Mouse (Mus musculus) liver, embryonic 11.5 days (tissue): ENCODE measurements around the gene Osbp2. TPM values are rescaled to one million over a fixed set of nuclear protein-coding genes. Genes with fewer than 3 reads are reported as not detected.

Experiments used
- ATAC-seq: fragments of 200-750 bp; cut with Nextera tagmentation; replicated peaks from 2 replicates; pipeline ENCODE4 v1.8.0; 2017; ENCODE audit warnings: moderate number of reproducible peaks, mild to moderate bottlenecking, moderate TSS enrichment, moderate library complexity; ENCODE audit not compliant: low FRiP score
- DNase-seq: peaks from one replicate; pipeline ENCODE4 v3.0.0-alpha.2; 2017; ENCODE audit warnings: low spot score
- H3K27ac ChIP-seq: fragments of 300-500 bp; sonication (generic); 2 replicates; pipeline ENCODE4 v1.5.1; 2014; ENCODE audit warnings: mild to moderate bottlenecking, low read depth, low read length, control low read depth
- H3K27me3 ChIP-seq: fragments of 300-500 bp; sonication (generic); replicated peaks from 2 replicates; pipeline ENCODE4 v1.6.1; 2014; ENCODE audit warnings: low read length, mixed read lengths; ENCODE audit not compliant: control insufficient read depth, insufficient read depth
- H3K36me3 ChIP-seq: fragments of 300-500 bp; sonication (generic); 2 replicates; pipeline ENCODE4 v1.6.1; 2014; ENCODE audit warnings: mild to moderate bottlenecking, low read length, moderate library complexity, mixed read lengths; ENCODE audit not compliant: control insufficient read depth, insufficient read depth
- H3K4me1 ChIP-seq: fragments of 300-500 bp; sonication (generic); replicated peaks from 2 replicates; pipeline ENCODE4 v1.6.1; 2014; ENCODE audit warnings: low read length, mixed read lengths; ENCODE audit not compliant: control insufficient read depth, insufficient read depth
- H3K4me2 ChIP-seq: fragments of 300-500 bp; sonication (generic); 2 replicates; pipeline ENCODE4 v1.6.1; 2014; ENCODE audit warnings: mild to moderate bottlenecking, control low read depth, moderate library complexity
- H3K4me3 ChIP-seq: fragments of 300-500 bp; sonication (generic); 2 replicates; pipeline ENCODE4 v1.5.1; 2014; ENCODE audit warnings: low read depth, low read length, control low read depth
- H3K9ac ChIP-seq: fragments of 300-500 bp; sonication (generic); 2 replicates; pipeline ENCODE4 v1.6.1; 2014; ENCODE audit warnings: low read depth, low read length, control low read depth
- H3K9me3 ChIP-seq: fragments of 300-500 bp; sonication (generic); 2 replicates; pipeline ENCODE4 v1.6.1; 2016; ENCODE audit warnings: low read length, inconsistent platforms, mixed read lengths; ENCODE audit not compliant: control insufficient read depth
- WGBS: fragments of 180-500 bp; shearing (Covaris S2); extraction: QIAGEN DNeasy Blood & Tissue Kit; methylation state at CpG from one replicate; pipeline ENCODE4 v1.1.7; 2014; 5-methylcytosine and 5-hydroxymethylcytosine counted together
- polyA plus RNA-seq: library from polyadenylated mRNA; unstranded; fragments of >200 nt; fragmentation: Nextera tagmentation; extraction: Ambion mirVana; gene quantifications from 2 replicates; pipeline ENCODE4 v1.2.1, GENCODE M21; 2014

The Osbp2 gene
- polyA plus RNA-seq, 1 experiment from 2014 or later, result 0.38 TPM

GRCm38 (mm10) chr11:3704404-3704803 lies 159.3 kb downstream of the Osbp2 start:
- ATAC-seq (no peak), DNase-seq (no peak)
- Histone ChIP-seq H3K9me3 (no peaks in the 10 kb centered on the region), H3K9ac (no peak overlapping the region), H3K36me3 (no peaks in the 10 kb centered on the region), H3K27ac (no peak overlapping the region), H3K27me3 (peaks cover 6% of the 10 kb centered on the region), H3K4me2 (no peak overlapping the region), H3K4me1 (no peaks in the 10 kb centered on the region), H3K4me3 (no peak overlapping the region)
- 80% methylated on average over 8 of the region's 8 CpGs for WGBS

GRCm38 (mm10) chr11:3703089-3703992 lies 160.4 kb downstream of the Osbp2 start:
- Histone ChIP-seq H3K9ac (no peak overlapping the region), H3K4me2 (no peak overlapping the region), H3K36me3 (no peaks in the 10 kb centered on the region), H3K9me3 (no peaks in the 10 kb centered on the region), H3K4me3 (no peak overlapping the region), H3K27ac (no peak overlapping the region), H3K27me3 (peaks cover 6% of the 10 kb centered on the region), H3K4me1 (no peaks in the 10 kb centered on the region)
- WGBS, result 63% methylated on average over 7 of the region's 7 CpGs
- ATAC-seq (no peak), DNase-seq (no peak)

- Histone ChIP-seq H3K27me3 (no peaks in the 10 kb centered on the region), H3K4me1 (no peaks in the 10 kb centered on the region), H3K27ac (no peak overlapping the region), H3K4me3 (no peak overlapping the region), H3K4me2 (no peak overlapping the region), H3K9me3 (no peaks in the 10 kb centered on the region), H3K36me3 (no peaks in the 10 kb centered on the region), H3K9ac (no peak overlapping the region)
- no peak for DNase-seq
- no peak for ATAC-seq
- 83% methylated on average over 3 of the region's 3 CpGs for WGBS
Observed at GRCm38 (mm10) chr11:3697441-3697840, 166.3 kb downstream of the Osbp2 start.

- Histone ChIP-seq H3K4me2 (no peak overlapping the region), H3K4me3 (no peak overlapping the region), H3K27me3 (no peaks in the 10 kb centered on the region), H3K9ac (no peak overlapping the region), H3K9me3 (no peaks in the 10 kb centered on the region), H3K36me3 (peaks cover 2% of the 10 kb centered on the region; the same call in 1 of the 2 replicates), H3K27ac (no peak overlapping the region), H3K4me1 (no peaks in the 10 kb centered on the region)
- ATAC-seq (no peak), DNase-seq (no peak)
- 78% methylated on average over 5 of the region's 5 CpGs for WGBS
Observed at GRCm38 (mm10) chr11:3696086-3696616, 167.6 kb downstream of the Osbp2 start.

GRCm38 (mm10) chr11:3691746-3692145 lies 172.0 kb downstream of the Osbp2 start:
- H3K9ac ChIP-seq, result no peak overlapping the region
- no peaks in the 10 kb centered on the region for H3K27me3 ChIP-seq
- no peaks in the 10 kb centered on the region for H3K4me1 ChIP-seq
- 82% methylated on average over 2 of the region's 2 CpGs for WGBS
- DNase-seq (no peak), ATAC-seq (no peak)
- no peaks in the 10 kb centered on the region for H3K9me3 ChIP-seq
- H3K4me3 ChIP-seq, result no peak overlapping the region
- no peak overlapping the region for H3K27ac ChIP-seq
- H3K4me2 ChIP-seq, result no peak overlapping the region
- peaks cover 33% of the 10 kb centered on the region for H3K36me3 ChIP-seq

- Histone ChIP-seq H3K9ac (no peak overlapping the region), H3K4me2 (no peak overlapping the region), H3K4me3 (no peak overlapping the region), H3K9me3 (no peaks in the 10 kb centered on the region), H3K27me3 (no peaks in the 10 kb centered on the region), H3K36me3 (peaks cover 53% of the 10 kb centered on the region), H3K4me1 (no peaks in the 10 kb centered on the region), H3K27ac (no peak overlapping the region)
- ATAC-seq (no peak), DNase-seq (no peak)
- 84% methylated on average over 2 of the region's 2 CpGs for WGBS
Observed at GRCm38 (mm10) chr11:3686885-3687284, 176.8 kb downstream of the Osbp2 start.

GRCm38 (mm10) chr11:3686318-3686717 lies 177.4 kb downstream of the Osbp2 start:
- no peak overlapping the region for H3K4me3 ChIP-seq
- no peak overlapping the region for H3K9ac ChIP-seq
- no peak for ATAC-seq
- peaks cover 53% of the 10 kb centered on the region for H3K36me3 ChIP-seq
- no peaks in the 10 kb centered on the region for H3K4me1 ChIP-seq
- no peak for DNase-seq
- WGBS, result 92% methylated on average over 2 of the region's 2 CpGs
- no peak overlapping the region for H3K27ac ChIP-seq
- no peaks in the 10 kb centered on the region for H3K27me3 ChIP-seq
- no peak overlapping the region for H3K4me2 ChIP-seq
- H3K9me3 ChIP-seq, result no peaks in the 10 kb centered on the region

GRCm38 (mm10) chr11:3685431-3685830 lies 178.3 kb downstream of the Osbp2 start:
- no peak for ATAC-seq
- WGBS, result 89% methylated on average over 8 of the region's 8 CpGs
- no peak overlapping the region for H3K27ac ChIP-seq

More at GRCm38 (mm10) chr11:3685431-3685830, 178.3 kb downstream of the Osbp2 start:
- Histone ChIP-seq H3K4me2 (no peak overlapping the region), H3K4me1 (no peaks in the 10 kb centered on the region), H3K27me3 (no peaks in the 10 kb centered on the region), H3K4me3 (no peak overlapping the region), H3K9me3 (no peaks in the 10 kb centered on the region), H3K9ac (no peak overlapping the region), H3K36me3 (peaks cover 52% of the 10 kb centered on the region)
- no peak for DNase-seq
